Mouse (Mus musculus): ENCODE measurements around the gene Fgfr2. TPM values are rescaled to one million over a fixed set of nuclear protein-coding genes. Genes with fewer than 3 reads are reported as not detected.

Gene Fgfr2
- total RNA-seq, 1 experiment: 37.5 TPM

- Histone ChIP-seq H3K4me1 (ENCODE audit: control insufficient read depth in 2 of 2, insufficient read depth in 2 of 2, low read length in 2 of 2, poor library complexity in 1 of 2) (0 out of 4 replicates have a peak, but pooled peaks cover 0 to 2% of the 10 kb centered on the region in 2 experiments), H3K9ac (ENCODE audit: insufficient read depth, low read depth, low read length, poor library complexity, severe bottlenecking) (no peak overlapping the region), H3K36me3 (ENCODE audit: control insufficient read depth, insufficient read depth, low read length, poor library complexity, severe bottlenecking) (no peaks in the 10 kb centered on the region), H3K4me3 (ENCODE audit: insufficient read depth in 1 of 2, low read depth in 1 of 2, low read length in 2 of 2, poor library complexity in 1 of 2, severe bottlenecking in 1 of 2) (no peak overlapping the region), H3K27ac (ENCODE audit: insufficient read depth, low read depth, low read length, poor library complexity, severe bottlenecking) (no peak overlapping the region), H3K9me3 (ENCODE audit: control insufficient read depth, insufficient read depth, low read depth, low read length) (no peaks in the 10 kb centered on the region)
- TF ChIP-seq MAFK (IDR thresholded peaks at IDR 0.05; ENCODE audit: insufficient read depth, low read depth, low read length) (no peak), HCFC1 (IDR thresholded peaks at IDR 0.05; ENCODE audit: borderline replicate concordance, insufficient read depth, low read length) (no peak), CHD2 (IDR thresholded peaks at IDR 0.05; ENCODE audit: low read depth, low read length) (no peak), ZC3H11A (IDR thresholded peaks at IDR 0.05; ENCODE audit: borderline replicate concordance, low read depth, low read length) (no peak), ZNF384 (IDR thresholded peaks at IDR 0.05; ENCODE audit: low read depth, low read length) (no peak)
- in situ Hi-C loops (cut with MboI; ENCODE audit: low sequenced_read_pairs in 2 of 2, unreplicated experiment in 2 of 2): no loop called here
- DNase-seq (ENCODE audit: low read depth, low spot score): no peak
These were observed 188.4 kb downstream of the Fgfr2 start for GRCm38 (mm10) chr7:132934743-132935142.

GRCm38 (mm10) chr7:132933331-132933730 lies 189.8 kb downstream of the Fgfr2 start:
- no peak overlapping the region for H3K4me3 ChIP-seq (ENCODE audit: insufficient read depth in 1 of 2, low read depth in 1 of 2, low read length in 2 of 2, poor library complexity in 1 of 2, severe bottlenecking in 1 of 2)
- H3K27ac ChIP-seq (ENCODE audit: insufficient read depth, low read depth, low read length, poor library complexity, severe bottlenecking): no peak overlapping the region
- in situ Hi-C loops (cut with MboI; ENCODE audit: low sequenced_read_pairs in 2 of 2, unreplicated experiment in 2 of 2): no loop called here
- no peaks in the 10 kb centered on the region for H3K36me3 ChIP-seq (ENCODE audit: control insufficient read depth, insufficient read depth, low read length, poor library complexity, severe bottlenecking)
- no peaks in the 10 kb centered on the region for H3K9me3 ChIP-seq (ENCODE audit: control insufficient read depth, insufficient read depth, low read depth, low read length)
- 0 out of 4 replicates have a peak, but pooled peaks cover 0 to 2% of the 10 kb centered on the region in 2 experiments for H3K4me1 ChIP-seq (ENCODE audit: control insufficient read depth in 2 of 2, insufficient read depth in 2 of 2, low read length in 2 of 2, poor library complexity in 1 of 2)
- no peak for TF ChIP-seq HCFC1 (IDR thresholded peaks at IDR 0.05; ENCODE audit: borderline replicate concordance, insufficient read depth, low read length)
- TF ChIP-seq ZNF384 (IDR thresholded peaks at IDR 0.05; ENCODE audit: low read depth, low read length): no peak
- no peak for TF ChIP-seq ZC3H11A (IDR thresholded peaks at IDR 0.05; ENCODE audit: borderline replicate concordance, low read depth, low read length)
- TF ChIP-seq MAFK (IDR thresholded peaks at IDR 0.05; ENCODE audit: insufficient read depth, low read depth, low read length): no peak
- no peak for TF ChIP-seq CHD2 (IDR thresholded peaks at IDR 0.05; ENCODE audit: low read depth, low read length)
- no peak overlapping the region for H3K9ac ChIP-seq (ENCODE audit: insufficient read depth, low read depth, low read length, poor library complexity, severe bottlenecking)
- DNase-seq (ENCODE audit: low read depth, low spot score): no peak

GRCm38 (mm10) chr7:132931560-132932351 lies 191.4 kb downstream of the Fgfr2 start:
- DNase-seq (ENCODE audit: low read depth, low spot score): peak; percentile 20
- Histone ChIP-seq H3K4me3 (ENCODE audit: insufficient read depth in 1 of 2, low read depth in 1 of 2, low read length in 2 of 2, poor library complexity in 1 of 2, severe bottlenecking in 1 of 2) (peak overlapping the region; percentile 83 to 86), H3K9ac (ENCODE audit: insufficient read depth, low read depth, low read length, poor library complexity, severe bottlenecking) (peak overlapping the region; percentile 89), H3K27ac (ENCODE audit: insufficient read depth, low read depth, low read length, poor library complexity, severe bottlenecking) (peak overlapping the region; percentile 87; the same call in 1 of the 2 replicates), H3K36me3 (ENCODE audit: control insufficient read depth, insufficient read depth, low read length, poor library complexity, severe bottlenecking) (no peaks in the 10 kb centered on the region), H3K9me3 (ENCODE audit: control insufficient read depth, insufficient read depth, low read depth, low read length) (no peaks in the 10 kb centered on the region), H3K4me1 (ENCODE audit: control insufficient read depth in 2 of 2, insufficient read depth in 2 of 2, low read length in 2 of 2, poor library complexity in 1 of 2) (0 out of 4 replicates have a peak, but pooled peaks cover 0 to 2% of the 10 kb centered on the region in 2 experiments)
- TF ChIP-seq ZNF384 (IDR thresholded peaks at IDR 0.05; ENCODE audit: low read depth, low read length): no peak
- TF ChIP-seq ZC3H11A (IDR thresholded peaks at IDR 0.05; ENCODE audit: borderline replicate concordance, low read depth, low read length): no peak
- no peak for TF ChIP-seq MAFK (IDR thresholded peaks at IDR 0.05; ENCODE audit: insufficient read depth, low read depth, low read length)
- TF ChIP-seq CHD2 (IDR thresholded peaks at IDR 0.05; ENCODE audit: low read depth, low read length): no peak
- TF ChIP-seq HCFC1 (IDR thresholded peaks at IDR 0.05; ENCODE audit: borderline replicate concordance, insufficient read depth, low read length): no peak
- in situ Hi-C loops (cut with MboI; ENCODE audit: low sequenced_read_pairs in 2 of 2, unreplicated experiment in 2 of 2): no loop called here

GRCm38 (mm10) chr7:132930850-132931559 lies 192.1 kb downstream of the Fgfr2 start, which contains the start of gene Zranb1:
TSS of gene Zranb1 (plus strand) at chr7:132931142.
- Histone ChIP-seq H3K27ac (ENCODE audit: insufficient read depth, low read depth, low read length, poor library complexity, severe bottlenecking) (peak within 1 kb of the TSS; percentile 87), H3K4me1 (ENCODE audit: control insufficient read depth in 2 of 2, insufficient read depth in 2 of 2, low read length in 2 of 2, poor library complexity in 1 of 2) (0 out of 4 replicates have a peak, but pooled peaks cover 0 to 2% of the 10 kb centered on the region in 2 experiments), H3K9me3 (ENCODE audit: control insufficient read depth, insufficient read depth, low read depth, low read length) (no peaks in the 10 kb centered on the region), H3K4me3 (ENCODE audit: insufficient read depth in 1 of 2, low read depth in 1 of 2, low read length in 2 of 2, poor library complexity in 1 of 2, severe bottlenecking in 1 of 2) (peak within 1 kb of the TSS; percentile 83 to 86), H3K9ac (ENCODE audit: insufficient read depth, low read depth, low read length, poor library complexity, severe bottlenecking) (peak within 1 kb of the TSS; percentile 89), H3K36me3 (ENCODE audit: control insufficient read depth, insufficient read depth, low read length, poor library complexity, severe bottlenecking) (no peaks in the 10 kb centered on the region)
- in situ Hi-C loops (cut with MboI; ENCODE audit: low sequenced_read_pairs in 2 of 2, unreplicated experiment in 2 of 2): no loop called here
- no peak for TF ChIP-seq ZC3H11A (IDR thresholded peaks at IDR 0.05; ENCODE audit: borderline replicate concordance, low read depth, low read length)
- peak; percentile 80 for TF ChIP-seq CHD2 (IDR thresholded peaks at IDR 0.05; ENCODE audit: low read depth, low read length)
- TF ChIP-seq MAFK (IDR thresholded peaks at IDR 0.05; ENCODE audit: insufficient read depth, low read depth, low read length): no peak
- peak; percentile 83 for TF ChIP-seq HCFC1 (IDR thresholded peaks at IDR 0.05; ENCODE audit: borderline replicate concordance, insufficient read depth, low read length)
- no peak for TF ChIP-seq ZNF384 (IDR thresholded peaks at IDR 0.05; ENCODE audit: low read depth, low read length)
- DNase-seq (ENCODE audit: low read depth, low spot score): peak; percentile 95
